Mouse (Mus musculus) hindbrain, postnatal 0 days (tissue): ENCODE results near the gene Exosc8. TPM values are rescaled to one million over a fixed set of nuclear protein-coding genes. Genes with fewer than 3 reads are reported as not detected.

ENCODE experiments used
- ATAC-seq: fragments of 200-750 bp; cut with Nextera tagmentation; 2 replicates; pipeline ENCODE4 v1.8.0; 2017; ENCODE audit warnings: mild to moderate bottlenecking, moderate TSS enrichment, moderate library complexity
- DNase-seq: peaks from one replicate; pipeline ENCODE4 v3.0.0-alpha.2; 2015; ENCODE audit warnings: low spot score
- H3K27ac ChIP-seq: fragments of 300-500 bp; sonication (generic); 2 replicates; pipeline ENCODE4 v1.5.1; 2014; ENCODE audit warnings: mild to moderate bottlenecking
- H3K27me3 ChIP-seq: fragments of 300-500 bp; sonication (generic); 2 replicates; pipeline ENCODE4 v1.6.1; 2014; ENCODE audit warnings: low read length, mixed read lengths; ENCODE audit not compliant: insufficient read depth
- H3K36me3 ChIP-seq: fragments of 300-500 bp; sonication (generic); 2 replicates; pipeline ENCODE4 v1.6.1; 2014; ENCODE audit warnings: low read length, mixed read lengths; ENCODE audit not compliant: insufficient read depth
- H3K4me1 ChIP-seq: fragments of 300-500 bp; sonication (generic); 2 replicates; pipeline ENCODE4 v1.6.1; 2014; ENCODE audit warnings: antibody characterized with exemption, low read length, mixed read lengths; ENCODE audit not compliant: insufficient read depth
- H3K4me2 ChIP-seq: fragments of 300-500 bp; sonication (generic); 2 replicates; pipeline ENCODE4 v1.6.1; 2014; ENCODE audit warnings: low read depth, mild to moderate bottlenecking, low read length, moderate library complexity, mixed read lengths
- H3K4me3 ChIP-seq: fragments of 300-500 bp; sonication (generic); 2 replicates; pipeline ENCODE4 v1.5.1; 2014; ENCODE audit warnings: low read length
- H3K9ac ChIP-seq: fragments of 300-500 bp; sonication (generic); replicated peaks from 2 replicates; pipeline ENCODE4 v1.6.1; 2014; ENCODE audit warnings: mild to moderate bottlenecking, low read length, moderate library complexity, mixed read lengths
- H3K9me3 ChIP-seq: fragments of 300-500 bp; sonication (generic); 2 replicates; pipeline ENCODE4 v1.6.1; 2016; ENCODE audit warnings: low read length, mixed read lengths
- CTCF ChIP-seq: IDR thresholded peaks from 2 replicates; pipeline ENCODE4 v1.5.1; 2016; ENCODE audit warnings: antibody characterized with exemption, control low read depth, low read depth
- WGBS: fragments of 180-500 bp; shearing (Covaris S2); extraction: QIAGEN DNeasy Blood & Tissue Kit; methylation state at CpG from one replicate; pipeline ENCODE4 v1.1.7; 2014; 5-methylcytosine and 5-hydroxymethylcytosine counted together
- polyA plus RNA-seq: library from polyadenylated mRNA; unstranded; fragments of >200 nt; fragmentation: Nextera tagmentation; extraction: Ambion mirVana; gene quantifications from 2 replicates; pipeline ENCODE4 v1.2.1, GENCODE M21; 2015
- total RNA-seq: library from RNA; depleted of rRNA; stranded (reverse); fragments of >200 nt; gene quantifications from 2 replicates; pipeline ENCODE4 v1.2.3, GENCODE M21; 2014

Exosc8 gene
- total and polyA plus RNA-seq, 2 experiments from 2014 or later: 37.3 to 66.9 TPM

DNA sequence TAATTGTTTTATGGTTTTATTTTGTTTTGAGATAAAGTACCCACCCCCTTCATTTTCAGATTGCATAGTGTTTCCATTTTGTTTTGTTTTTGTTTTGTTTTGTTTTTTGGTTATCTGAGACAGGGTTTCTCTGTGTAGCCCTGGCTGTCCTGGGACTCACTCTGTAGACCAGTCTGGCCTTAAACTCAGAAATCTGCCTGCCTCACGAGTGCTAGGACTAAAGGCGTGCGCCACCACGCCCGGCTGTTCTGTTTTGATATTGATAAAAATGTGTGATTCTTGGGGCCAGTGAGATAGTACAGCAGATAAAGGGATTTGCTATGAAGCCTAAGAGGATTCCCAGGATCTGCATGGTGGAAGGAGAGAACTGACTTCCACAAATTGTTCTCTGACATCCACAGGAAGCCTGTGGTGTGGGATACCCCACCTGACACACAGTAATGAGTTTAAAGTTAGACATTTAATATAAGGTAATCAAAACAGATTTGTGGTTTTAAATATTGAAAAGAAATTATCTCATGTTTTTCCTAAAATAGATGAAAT lies 35.4 kb downstream of the Exosc8 start:
- 94% methylated on average over 5 of the region's 5 CpGs for WGBS
- TF ChIP-seq CTCF: no peak
- no peak for ATAC-seq
- no peaks in the 10 kb centered on the region for H3K9me3 ChIP-seq
- no peaks in the 10 kb centered on the region for H3K27me3 ChIP-seq
- peaks cover 23% of the 10 kb centered on the region for H3K36me3 ChIP-seq
- H3K4me1 ChIP-seq: no peaks in the 10 kb centered on the region
- H3K27ac ChIP-seq: no peak overlapping the region
- DNase-seq: no peak
- no peak overlapping the region for H3K9ac ChIP-seq
- H3K4me3 ChIP-seq: no peak overlapping the region
- H3K4me2 ChIP-seq: no peak overlapping the region

DNA sequence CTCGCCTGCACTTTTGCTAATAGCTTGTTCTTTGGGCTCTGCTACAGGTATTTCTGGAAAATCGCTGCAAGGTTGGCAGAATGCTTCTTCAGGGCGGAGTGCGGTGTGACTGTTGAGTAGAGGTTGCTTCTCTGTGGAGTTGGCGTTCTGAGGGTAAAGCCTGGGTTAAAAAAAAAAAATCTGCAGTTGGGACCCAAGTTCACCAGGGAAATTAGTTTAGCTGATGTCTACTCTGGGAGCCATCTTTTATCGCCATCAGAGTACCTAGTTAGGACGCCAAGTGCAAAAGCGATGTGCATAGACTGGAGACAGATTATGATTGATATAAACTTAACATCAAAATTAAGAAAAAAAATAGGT lies 42.2 kb downstream of the Exosc8 start:
- H3K27ac ChIP-seq: peak overlapping the region; percentile 74
- peak overlapping the region; percentile 65 for H3K9ac ChIP-seq
- ATAC-seq: no peak; the same call in 1 of the 2 replicates
- H3K36me3 ChIP-seq: peaks cover 11% of the 10 kb centered on the region; the same call in 1 of the 2 replicates
- H3K4me3 ChIP-seq: peak overlapping the region; percentile 63
- H3K27me3 ChIP-seq: no peaks in the 10 kb centered on the region
- peak overlapping the region; percentile 63 for H3K4me2 ChIP-seq
- under 1% methylated on average over 8 of the region's 8 CpGs for WGBS
- H3K9me3 ChIP-seq: no peaks in the 10 kb centered on the region
- TF ChIP-seq CTCF: no peak
- H3K4me1 ChIP-seq: no peaks in the 10 kb centered on the region; the same call in 1 of the 2 replicates
- DNase-seq: no peak

DNA sequence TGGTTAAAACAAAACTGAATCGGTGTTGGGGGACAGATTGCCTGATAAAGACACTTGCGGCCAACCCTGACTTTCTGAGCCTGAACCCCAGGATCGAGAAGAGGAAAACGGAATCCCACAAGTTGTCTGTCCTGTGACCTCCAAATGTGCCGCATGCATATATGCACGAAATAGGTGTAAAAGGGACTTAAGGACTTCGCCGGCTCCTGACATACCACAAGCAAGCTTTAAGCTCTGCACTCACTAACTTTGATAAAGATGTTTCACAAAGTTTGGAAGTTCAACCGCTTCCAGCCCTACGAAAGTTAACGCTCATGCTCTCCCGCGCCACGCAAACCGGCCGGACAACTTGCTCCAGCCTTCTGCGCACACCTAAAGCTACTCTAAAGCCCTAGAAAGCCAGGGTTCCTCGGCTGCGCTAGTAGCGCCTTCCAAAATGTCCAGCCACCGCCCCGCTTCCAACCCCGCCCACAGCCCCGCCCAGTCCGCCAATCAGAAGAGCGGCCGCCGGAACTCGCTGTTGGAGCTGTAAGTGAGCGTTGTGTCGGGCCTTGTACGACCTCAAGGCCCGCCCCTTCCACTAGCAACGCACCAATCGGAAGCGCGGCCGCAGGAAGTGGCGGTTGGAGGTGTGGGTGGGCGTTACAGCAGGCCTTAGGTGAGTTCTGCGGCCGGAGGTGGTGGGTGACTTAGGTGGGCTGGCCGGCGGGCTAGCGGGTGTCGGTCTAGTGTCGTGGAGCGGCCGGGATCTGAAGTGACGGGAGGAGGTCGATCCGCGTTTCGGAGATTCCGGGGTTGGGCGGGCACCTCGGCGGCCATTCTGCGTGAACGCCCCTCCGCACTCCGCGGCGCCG lies 42.8 kb downstream of the Exosc8 start, which contains the start of gene Supt20:
TSS of gene Supt20 (plus strand) at position 606 of the 854 bp plus-strand sequence.
- peak; percentile 99 for ATAC-seq
- peak within 1 kb of the TSS; percentile 74 for H3K27ac ChIP-seq
- TF ChIP-seq CTCF: no peak
- H3K4me3 ChIP-seq: peak within 1 kb of the TSS; percentile 63
- H3K27me3 ChIP-seq: no peaks in the 10 kb centered on the region
- 2% methylated on average over 65 of the region's 65 CpGs for WGBS
- H3K9me3 ChIP-seq: no peaks in the 10 kb centered on the region
- peaks cover 11% of the 10 kb centered on the region; the same call in 1 of the 2 replicates for H3K36me3 ChIP-seq
- H3K9ac ChIP-seq: peak within 1 kb of the TSS; percentile 65
- H3K4me2 ChIP-seq: peak within 1 kb of the TSS; percentile 70
- DNase-seq: peak; percentile 97
- H3K4me1 ChIP-seq: no peaks in the 10 kb centered on the region; the same call in 1 of the 2 replicates

DNA sequence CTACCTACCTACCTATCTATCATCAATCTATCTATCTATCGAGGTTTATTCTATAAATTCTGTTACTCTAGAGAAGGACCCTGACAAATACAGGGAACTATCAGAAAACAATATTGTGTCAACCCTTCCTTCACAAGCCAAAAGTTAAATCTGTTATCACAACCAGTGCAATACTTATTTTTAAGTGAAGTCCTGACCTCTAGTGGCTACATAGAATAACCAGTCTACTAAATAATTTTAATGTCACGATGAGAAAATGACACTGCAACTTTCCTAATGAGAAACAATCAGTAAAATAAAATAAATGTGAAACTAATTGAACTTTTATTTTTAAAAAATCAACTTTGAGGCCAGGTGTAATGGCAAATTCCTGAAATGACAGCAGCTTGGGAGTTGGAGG lies 46.1 kb downstream of the Exosc8 start:
- TF ChIP-seq CTCF: peak; percentile 61
- DNase-seq: peak; percentile 61
- WGBS: 49% methylated on average over 2 of the region's 2 CpGs
- Histone ChIP-seq H3K9ac (no peak overlapping the region), H3K9me3 (no peaks in the 10 kb centered on the region), H3K4me3 (no peak overlapping the region), H3K36me3 (no peaks in the 10 kb centered on the region), H3K4me2 (no peak overlapping the region), H3K4me1 (no peaks in the 10 kb centered on the region), H3K27ac (no peak overlapping the region), H3K27me3 (no peaks in the 10 kb centered on the region)
- no peak for ATAC-seq

DNA sequence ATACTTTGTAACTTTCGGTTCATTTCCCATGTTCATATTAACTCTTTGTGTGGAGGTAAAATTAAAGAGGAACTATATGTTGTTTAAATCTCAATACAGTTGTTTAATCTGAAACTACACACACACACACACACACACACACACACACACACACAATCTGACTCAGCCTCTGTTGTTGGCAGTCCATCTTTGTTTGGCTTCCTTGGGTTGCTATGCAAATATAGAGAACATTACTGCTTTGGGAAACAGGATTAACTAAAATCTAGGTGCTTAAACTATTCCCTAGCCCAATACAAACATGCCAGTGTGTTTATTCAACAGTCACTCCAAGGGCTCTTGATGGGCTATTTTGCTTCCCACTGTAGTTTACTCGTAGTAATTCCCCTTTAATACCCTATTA lies 47.9 kb downstream of the Exosc8 start:
- no peak overlapping the region for H3K27ac ChIP-seq
- no peaks in the 10 kb centered on the region for H3K27me3 ChIP-seq
- H3K4me2 ChIP-seq: no peak overlapping the region
- 74% methylated on average over 2 of the region's 2 CpGs for WGBS
- no peaks in the 10 kb centered on the region for H3K9me3 ChIP-seq
- H3K9ac ChIP-seq: no peak overlapping the region
- no peak for DNase-seq
- TF ChIP-seq CTCF: no peak
- H3K4me3 ChIP-seq: no peak overlapping the region
- no peak for ATAC-seq
- no peaks in the 10 kb centered on the region for H3K36me3 ChIP-seq
- no peaks in the 10 kb centered on the region for H3K4me1 ChIP-seq

DNA sequence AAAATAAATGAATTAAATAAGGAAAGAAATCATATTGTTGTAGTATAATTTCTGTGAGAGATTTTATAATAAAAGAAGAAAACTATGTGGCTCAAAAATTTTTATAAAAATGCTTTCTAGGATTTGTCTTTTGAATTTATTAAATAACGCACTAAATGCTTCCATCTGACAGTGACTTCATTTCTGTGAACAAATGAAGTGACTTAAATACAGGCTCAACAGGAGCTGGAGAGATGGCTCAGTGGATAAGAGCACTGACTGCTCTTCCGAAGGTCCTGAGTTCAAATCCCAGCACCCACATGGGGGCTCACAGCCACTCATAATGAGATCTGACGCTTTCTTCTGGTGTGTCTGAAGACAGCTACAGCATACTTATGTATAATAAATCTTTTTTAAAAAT lies 50.0 kb downstream of the Exosc8 start:
- no peak for ATAC-seq
- no peaks in the 10 kb centered on the region for H3K4me1 ChIP-seq
- no peak overlapping the region for H3K4me2 ChIP-seq
- H3K4me3 ChIP-seq: no peak overlapping the region
- H3K27me3 ChIP-seq: no peaks in the 10 kb centered on the region
- H3K27ac ChIP-seq: no peak overlapping the region
- DNase-seq: no peak
- H3K9ac ChIP-seq: no peak overlapping the region
- WGBS: 94% methylated on average over 3 of the region's 3 CpGs
- no peaks in the 10 kb centered on the region for H3K9me3 ChIP-seq
- no peaks in the 10 kb centered on the region for H3K36me3 ChIP-seq
- no peak for TF ChIP-seq CTCF
